Mouse (Mus musculus): ENCODE results near the gene Ndufaf2.

- no peak for TF ChIP-seq GATA1 (IDR thresholded peaks at IDR 0.05; ENCODE audit: borderline replicate concordance, low read length)
- TF ChIP-seq FLI1 (IDR thresholded peaks at IDR 0.05; ENCODE audit: low read length) = no peak
Observed at GRCm38 (mm10) chr13:108070171-108070570, 88.3 kb downstream of the Ndufaf2 start.
